Mouse (Mus musculus) c-Kit-positive CD71-positive TER-119-positive erythroid progenitor cells, embryonic 14.5 days (primary cell): ENCODE measurements around the gene Erh.

Source experiments
- DNase-seq: peaks from one replicate; pipeline ENCODE4 v3.0.0-alpha.2; 2013; ENCODE audit warnings: low spot score

The Erh gene

GRCm38 (mm10) chr12:80615371-80616257 is 28.5 kb downstream of the Erh start:
- DNase-seq: no peak

DNA sequence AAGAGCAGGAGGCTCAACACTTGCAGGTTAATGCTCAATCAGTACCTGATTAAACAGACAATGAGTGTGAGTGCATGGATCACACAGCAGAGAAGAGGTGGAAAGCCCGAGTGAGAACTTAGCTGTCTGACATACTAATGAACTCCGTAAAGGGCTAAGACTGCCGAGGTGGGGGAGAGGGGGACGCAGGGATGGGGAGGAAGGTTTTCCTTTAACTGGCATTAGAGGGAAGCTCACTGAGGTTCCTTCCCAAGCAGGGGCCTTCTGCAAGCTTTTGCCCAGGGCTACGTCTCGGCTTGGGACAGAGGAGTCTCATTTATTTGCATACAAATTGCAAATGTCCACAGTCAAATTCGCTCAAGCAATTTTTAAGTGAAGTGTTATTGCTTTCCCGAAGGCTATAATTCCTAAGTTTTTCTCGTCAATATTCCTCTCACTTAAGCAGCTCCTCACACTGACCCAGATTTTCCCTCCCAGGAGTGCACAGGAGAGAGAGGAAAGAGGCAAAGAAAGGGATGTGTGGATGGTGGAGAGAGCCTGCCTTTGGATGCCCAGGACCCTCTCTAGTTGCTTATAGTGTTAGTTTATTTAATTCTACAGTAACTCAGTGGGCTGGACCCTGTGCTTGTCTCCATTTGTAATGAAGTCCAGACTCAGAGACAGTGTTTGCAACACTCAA is 31.9 kb downstream of the Erh start:
- DNase-seq: no peak

DNA sequence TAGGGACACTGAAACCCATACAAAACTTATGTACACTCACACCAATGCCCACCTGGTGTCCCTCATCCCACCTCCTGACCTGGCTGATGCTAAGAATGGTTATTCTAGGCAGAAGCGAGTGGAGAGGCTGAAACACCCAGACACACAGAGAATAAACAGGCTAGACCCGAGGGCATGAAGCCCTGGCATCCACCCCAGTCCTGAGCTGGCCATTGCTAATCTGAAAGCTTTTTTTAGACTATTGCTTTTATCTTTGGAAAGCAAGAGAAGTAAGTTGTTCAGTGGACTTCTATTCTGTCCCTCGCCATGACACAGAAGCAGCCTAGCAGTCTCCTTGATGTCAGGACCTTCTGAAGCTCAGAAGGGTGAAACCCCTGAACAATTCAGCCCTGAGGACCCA is 34.2 kb downstream of the Erh start:
- no peak for DNase-seq

DNA sequence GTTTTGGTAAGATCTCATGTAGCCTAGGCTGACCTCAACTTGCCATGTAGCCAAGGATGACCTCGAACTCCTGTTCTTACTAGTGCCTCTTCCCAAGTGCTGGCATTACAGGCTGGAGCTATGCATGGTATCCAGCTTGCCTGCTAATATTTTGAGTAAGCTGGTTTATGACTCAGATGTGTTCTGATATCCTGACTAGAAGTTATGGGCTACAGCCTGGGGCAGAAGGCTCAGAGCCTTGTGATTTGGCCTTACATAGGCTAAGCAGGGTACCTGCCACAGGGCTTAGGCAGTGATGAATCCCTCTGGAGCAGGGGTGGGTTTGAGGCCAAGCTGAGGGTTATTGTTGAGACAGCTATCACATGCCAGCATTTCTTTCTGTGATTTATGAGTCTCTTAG is 35.6 kb downstream of the Erh start:
- DNase-seq: no peak

GRCm38 (mm10) chr12:80604218-80604617 is 39.9 kb downstream of the Erh start:
- DNase-seq: no peak

DNA sequence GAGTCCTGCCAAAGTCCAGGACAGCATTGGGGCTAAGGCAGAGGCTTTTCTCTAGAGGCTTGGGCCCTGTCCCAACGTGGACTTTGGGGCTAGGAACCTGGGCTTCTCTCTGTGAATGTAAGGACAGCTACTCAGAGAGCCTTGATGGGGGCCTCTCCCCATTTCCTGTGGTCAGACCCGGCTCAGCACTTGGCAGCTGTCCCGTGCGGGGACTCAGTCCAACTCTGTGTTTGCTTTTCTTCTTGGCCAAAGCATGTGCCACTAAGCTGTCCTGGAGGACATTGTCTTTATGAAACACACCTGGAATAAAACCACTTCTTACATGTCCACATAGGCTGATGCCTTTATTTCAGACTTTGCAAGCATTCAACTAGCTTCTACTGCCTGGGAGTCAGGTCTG is 40.6 kb downstream of the Erh start:
- DNase-seq: no peak

DNA sequence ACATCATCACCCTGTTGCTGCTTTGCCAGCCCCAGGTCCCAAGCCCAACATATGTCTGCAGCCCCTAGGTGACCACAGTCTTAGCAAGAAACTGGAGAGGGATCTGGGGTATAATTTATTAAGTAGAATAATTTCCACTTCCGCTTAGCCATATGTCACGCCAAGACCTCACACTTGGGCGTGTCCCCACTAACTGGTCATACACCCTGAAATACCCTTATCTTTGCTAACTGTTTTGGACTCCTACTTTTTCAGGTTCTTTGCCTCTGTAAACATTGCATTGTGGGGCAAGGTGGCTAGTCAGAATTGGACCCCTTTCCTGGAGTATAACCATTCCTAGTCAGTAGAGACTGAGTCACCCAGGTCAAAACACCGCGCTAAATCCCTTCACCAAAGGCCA is 41.7 kb downstream of the Erh start:
- no peak for DNase-seq

GRCm38 (mm10) chr12:80601597-80602269 is 42.4 kb downstream of the Erh start:
- no peak for DNase-seq

- DNase-seq: no peak
These were observed 45.4 kb downstream of the Erh start for GRCm38 (mm10) chr12:80598756-80599155.

GRCm38 (mm10) chr12:80598236-80598635 is 45.9 kb downstream of the Erh start:
- DNase-seq: no peak

DNA sequence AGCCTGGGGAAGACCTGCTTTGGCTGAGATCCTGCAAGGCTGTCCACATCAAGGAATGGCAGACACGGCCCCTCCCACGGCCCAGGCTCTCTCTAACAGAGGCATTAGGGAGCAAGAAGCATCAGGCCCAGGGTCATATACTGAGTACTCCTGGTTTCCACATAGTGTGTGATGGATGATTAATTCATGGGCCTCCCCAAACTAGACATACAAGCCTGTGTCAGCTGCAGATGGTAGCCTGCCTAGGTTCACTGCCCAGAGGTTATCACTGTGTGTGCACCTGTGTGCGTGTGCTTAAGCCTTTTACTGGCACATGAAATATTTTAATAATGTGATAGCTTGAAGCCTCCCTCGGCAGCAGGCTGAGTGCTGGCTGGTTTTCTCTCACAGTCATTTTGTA is 48.2 kb downstream of the Erh start:
- DNase-seq: no peak

- DNase-seq: peak; percentile 31
These were observed 48.6 kb downstream of the Erh start for GRCm38 (mm10) chr12:80595566-80595965.

DNA sequence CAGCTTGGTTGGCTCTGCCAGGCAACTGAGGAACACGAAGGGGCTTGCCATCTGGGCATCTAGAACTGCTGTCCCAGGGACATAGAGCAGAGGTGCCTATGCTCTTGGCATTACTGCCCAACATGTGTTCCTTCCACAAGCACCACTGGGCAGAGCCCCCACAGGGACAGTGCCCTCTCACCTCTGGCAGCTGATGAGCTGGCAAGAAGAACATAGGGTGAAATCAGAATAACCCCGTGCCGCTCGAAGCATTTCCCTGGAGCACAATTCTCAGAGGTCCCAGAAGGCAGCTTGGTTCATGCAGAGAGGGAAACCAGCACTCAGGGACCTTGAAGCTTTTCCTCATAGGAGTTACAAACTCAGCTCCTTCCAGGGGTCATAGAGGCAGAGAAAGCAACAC is 49.4 kb downstream of the Erh start:
- DNase-seq: no peak

DNA sequence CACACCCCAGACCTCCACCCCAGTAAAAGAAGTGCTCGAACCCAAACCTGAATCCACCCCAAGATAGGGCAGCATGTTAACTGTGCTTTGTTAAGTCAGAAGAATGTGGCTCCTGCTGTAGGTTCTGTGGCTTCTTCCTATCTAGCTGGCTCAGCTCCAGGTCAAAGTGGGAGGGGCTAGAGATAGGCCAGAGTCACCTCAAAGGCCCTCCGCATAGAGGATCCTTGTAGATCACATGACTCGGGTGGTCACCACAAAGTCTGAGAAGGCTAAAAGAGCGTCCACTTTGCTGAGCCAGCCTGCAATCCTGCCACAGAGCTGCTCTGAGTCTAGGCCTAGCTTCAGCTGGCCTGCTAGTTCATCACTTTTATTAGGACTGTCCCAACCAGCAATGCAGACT is 50.0 kb downstream of the Erh start:
- no peak for DNase-seq

DNA sequence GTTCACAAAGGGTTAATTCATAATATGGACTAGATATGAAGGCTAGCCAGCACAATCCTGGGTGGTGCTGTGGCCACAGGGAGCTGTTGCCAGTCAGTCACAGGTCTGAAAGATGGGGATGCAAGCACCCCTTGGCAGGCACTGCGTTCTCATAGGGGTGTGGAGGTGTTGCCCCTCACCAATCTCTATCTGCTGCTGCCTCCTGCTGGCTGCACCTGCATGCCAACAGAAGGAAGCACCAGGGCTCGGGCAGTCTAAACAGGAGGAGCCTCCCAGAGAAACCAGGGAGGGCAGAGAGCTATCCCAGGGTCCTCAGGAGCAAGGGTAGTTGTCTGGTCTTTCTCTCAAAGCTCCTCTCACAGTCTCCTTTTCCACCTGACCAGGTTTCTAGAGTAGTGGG is 59.2 kb downstream of the Erh start:
- DNase-seq: no peak
